Mouse (Mus musculus) heart, embryonic 13.5 days (tissue): ENCODE data around the gene Rpl22l1. TPM values are rescaled to one million over a fixed set of nuclear protein-coding genes. Genes with fewer than 3 reads are reported as not detected.
A peak's percentile ranks its signal among the peaks of the same experiment; 100 is the strongest.
"Not testable (repeated sequence)": the region's sequence is repeated elsewhere in the genome, so short reads cannot be mapped to it uniquely, and the experiment has no call there.

Experiments used
- ATAC-seq: fragments of 200-750 bp; cut with Nextera tagmentation; 2 replicates; pipeline ENCODE4 v1.8.0; 2017; ENCODE audit warnings: moderate TSS enrichment; ENCODE audit not compliant: insufficient number of reproducible peaks, low FRiP score, low TSS enrichment; ENCODE audit errors: extremely low read depth
- H3K27ac ChIP-seq: fragments of 300-500 bp; sonication (generic); replicated peaks from 2 replicates; pipeline ENCODE4 v1.5.1; 2015; ENCODE audit warnings: moderate library complexity, mild to moderate bottlenecking, inconsistent platforms
- H3K27me3 ChIP-seq: fragments of 300-500 bp; sonication (generic); replicated peaks from 2 replicates; pipeline ENCODE4 v1.6.1; 2015; ENCODE audit warnings: mild to moderate bottlenecking, inconsistent platforms
- H3K36me3 ChIP-seq: fragments of 300-500 bp; sonication (generic); 2 replicates; pipeline ENCODE4 v1.6.1; 2015; ENCODE audit warnings: mild to moderate bottlenecking, inconsistent platforms
- H3K4me1 ChIP-seq: fragments of 300-500 bp; sonication (generic); 2 replicates; pipeline ENCODE4 v1.6.1; 2015; ENCODE audit warnings: inconsistent platforms
- H3K4me2 ChIP-seq: fragments of 300-500 bp; sonication (generic); 2 replicates; pipeline ENCODE4 v1.6.1; 2015; ENCODE audit warnings: inconsistent platforms, mild to moderate bottlenecking, moderate library complexity
- H3K4me3 ChIP-seq: fragments of 300-500 bp; sonication (generic); 2 replicates; pipeline ENCODE4 v1.5.1; 2015; ENCODE audit warnings: moderate library complexity, mild to moderate bottlenecking, inconsistent platforms
- H3K9ac ChIP-seq: fragments of 300-500 bp; sonication (generic); 2 replicates; pipeline ENCODE4 v1.6.1; 2015; ENCODE audit warnings: inconsistent platforms, mild to moderate bottlenecking, moderate library complexity
- H3K9me3 ChIP-seq: fragments of 300-500 bp; sonication (generic); 2 replicates; pipeline ENCODE4 v1.6.1; 2016; ENCODE audit warnings: inconsistent platforms
- WGBS: fragments of 180-500 bp; shearing (Covaris S2); methylation state at CpG from one replicate; pipeline ENCODE4 v1.1.7; 2015; ENCODE audit warnings: mixed read lengths; 5-methylcytosine and 5-hydroxymethylcytosine counted together
- polyA plus RNA-seq: library from polyadenylated mRNA; unstranded; fragments of >200 nt; fragmentation: Nextera tagmentation; extraction: Ambion mirVana; gene quantifications from 2 replicates; pipeline ENCODE4 v1.2.1, GENCODE M21; 2015

Gene Rpl22l1
- polyA plus RNA-seq: 212 and 227 TPM in 2 replicates

DNA sequence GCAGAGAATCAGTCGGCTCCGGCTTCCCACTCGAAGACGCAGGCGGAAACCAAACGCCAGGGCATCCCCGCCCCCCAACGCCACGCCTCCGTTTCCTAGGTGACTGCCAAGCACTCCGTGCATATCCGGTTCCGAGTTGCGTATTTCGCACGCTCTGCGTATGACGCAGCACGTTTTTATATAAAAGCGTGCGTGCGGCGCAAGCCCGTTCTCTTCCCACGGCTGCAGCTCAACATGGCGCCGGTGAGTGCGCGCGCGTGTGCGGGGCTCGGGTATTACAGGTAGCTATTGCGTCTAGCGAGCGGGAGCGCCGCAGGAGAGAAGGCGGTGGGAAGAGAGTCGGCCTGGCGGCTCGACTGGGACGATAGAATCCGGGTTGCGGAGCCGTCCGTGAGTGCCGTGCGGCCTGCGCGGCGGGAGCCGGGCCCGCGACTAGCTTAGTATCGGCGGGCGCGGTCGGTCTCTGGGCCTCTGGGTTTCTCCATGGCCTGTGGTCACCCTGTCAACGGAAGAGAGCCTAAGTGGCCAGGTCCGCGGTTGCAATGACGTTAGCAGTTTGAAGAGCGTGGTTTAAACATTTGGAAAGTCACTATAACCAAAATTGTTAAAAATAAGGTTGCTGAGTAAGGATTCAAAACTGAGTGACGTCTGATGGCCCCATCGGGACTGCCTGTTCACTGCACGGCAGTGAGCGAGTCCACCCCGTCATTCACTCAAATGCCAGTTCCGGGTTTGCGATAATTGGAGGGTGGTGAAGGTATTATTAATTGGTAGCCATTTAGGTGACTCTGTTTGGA is at the start of gene Rpl22l1:
TSS of gene Rpl22l1 (plus strand) at position 136 of the 797 bp plus-strand sequence.
- peak within 1 kb of the TSS; percentile 75 for H3K4me2 ChIP-seq
- peak within 1 kb of the TSS; percentile 93 for H3K4me3 ChIP-seq
- WGBS: under 1% methylated on average over 72 of the region's 72 CpGs
- ATAC-seq: peak; percentile 96
- H3K27ac ChIP-seq: peak within 1 kb of the TSS; percentile 85
- peak within 1 kb of the TSS; percentile 98 for H3K9ac ChIP-seq
- H3K27me3 ChIP-seq: no peaks in the 10 kb centered on the region
- H3K4me1 ChIP-seq: peaks cover 16% of the 10 kb centered on the region
- H3K36me3 ChIP-seq: peaks cover 24% of the 10 kb centered on the region
- no peaks in the 10 kb centered on the region for H3K9me3 ChIP-seq

DNA sequence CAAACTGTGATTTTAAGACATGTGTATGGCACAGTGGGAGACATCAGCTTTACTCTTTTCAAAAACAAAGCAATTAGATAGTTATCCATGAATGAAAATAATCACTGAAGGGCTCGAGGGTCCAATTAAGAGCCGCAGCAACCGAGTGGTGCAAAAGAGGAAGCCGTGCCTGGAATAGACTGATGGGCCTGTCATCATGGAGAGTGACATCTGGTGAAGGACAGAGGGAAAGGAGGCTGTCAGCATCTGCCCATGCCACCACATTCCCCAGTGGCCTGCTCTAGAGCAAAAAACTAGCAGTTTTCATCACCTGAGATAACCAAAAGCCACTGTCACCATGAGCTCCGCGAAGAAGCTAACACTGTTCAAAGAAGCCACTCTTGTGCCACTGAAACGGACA is 49.8 kb upstream of the Rpl22l1 start:
- 34% methylated on average over 7 of the region's 7 CpGs for WGBS

DNA sequence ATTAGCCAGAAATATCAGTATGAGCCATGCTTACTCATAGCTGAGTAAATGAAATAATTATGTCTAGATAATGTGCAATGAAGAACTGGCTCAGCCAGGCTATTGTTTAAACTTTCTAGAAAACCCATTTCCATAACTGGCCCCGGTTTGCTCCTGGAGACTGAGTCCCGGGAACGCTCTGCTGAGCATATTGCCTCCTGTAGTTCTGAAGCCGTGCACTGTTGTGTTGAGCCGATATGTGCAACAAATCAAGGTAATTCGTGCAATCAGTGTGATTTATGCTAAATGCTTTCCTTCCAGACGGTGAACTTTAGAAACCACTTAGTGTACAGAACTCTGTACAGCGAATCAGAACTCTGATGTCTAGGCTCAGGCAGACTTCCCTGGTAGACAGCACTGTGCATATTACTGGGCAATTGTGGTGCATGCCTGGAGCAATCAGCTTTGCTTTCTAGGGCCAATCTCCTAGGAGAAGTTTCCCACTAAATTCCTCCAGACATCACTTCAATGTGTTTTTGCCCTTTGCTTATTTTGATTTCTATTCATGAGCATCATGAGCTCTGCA is 43.9 kb upstream of the Rpl22l1 start:
- no peak for ATAC-seq
- WGBS: 83% methylated on average over 8 of the region's 8 CpGs
- Histone ChIP-seq H3K9me3 (no peaks in the 10 kb centered on the region), H3K9ac (no peak overlapping the region), H3K36me3 (no peaks in the 10 kb centered on the region), H3K27me3 (no peaks in the 10 kb centered on the region; the same call in 1 of the 2 replicates), H3K4me1 (no peaks in the 10 kb centered on the region), H3K4me2 (no peak overlapping the region), H3K4me3 (no peak overlapping the region), H3K27ac (no peak overlapping the region)

More for the DNA sequence above, 49.8 kb upstream of the Rpl22l1 start:
- no peak for ATAC-seq
- Histone ChIP-seq H3K27ac (no peak overlapping the region), H3K9ac (no peak overlapping the region), H3K4me1 (peaks cover 3% of the 10 kb centered on the region), H3K9me3 (no peaks in the 10 kb centered on the region), H3K4me3 (no peak overlapping the region), H3K4me2 (no peak overlapping the region), H3K27me3 (peaks cover 5% of the 10 kb centered on the region; the same call in 1 of the 2 replicates), H3K36me3 (no peaks in the 10 kb centered on the region)

DNA sequence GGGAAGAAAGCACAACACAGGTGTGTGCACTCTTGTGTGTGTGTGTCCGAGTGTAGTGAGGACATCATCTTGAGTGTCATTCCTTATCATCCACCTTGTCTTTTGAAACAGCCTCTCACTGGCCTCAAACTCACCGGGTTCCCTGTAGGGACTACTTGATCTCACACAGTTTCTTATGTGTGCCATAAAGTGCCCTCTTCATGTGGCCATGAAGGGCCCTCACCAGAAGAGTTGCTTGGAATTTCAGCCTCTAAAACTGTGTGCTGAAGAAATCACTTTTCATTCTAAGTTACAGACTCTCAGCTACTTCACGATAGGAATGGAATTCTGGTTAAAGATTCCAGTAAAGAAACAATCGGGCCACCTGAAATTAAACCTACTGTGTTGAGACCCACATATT is 38.3 kb upstream of the Rpl22l1 start:
- H3K27ac ChIP-seq: no peak overlapping the region

DNA sequence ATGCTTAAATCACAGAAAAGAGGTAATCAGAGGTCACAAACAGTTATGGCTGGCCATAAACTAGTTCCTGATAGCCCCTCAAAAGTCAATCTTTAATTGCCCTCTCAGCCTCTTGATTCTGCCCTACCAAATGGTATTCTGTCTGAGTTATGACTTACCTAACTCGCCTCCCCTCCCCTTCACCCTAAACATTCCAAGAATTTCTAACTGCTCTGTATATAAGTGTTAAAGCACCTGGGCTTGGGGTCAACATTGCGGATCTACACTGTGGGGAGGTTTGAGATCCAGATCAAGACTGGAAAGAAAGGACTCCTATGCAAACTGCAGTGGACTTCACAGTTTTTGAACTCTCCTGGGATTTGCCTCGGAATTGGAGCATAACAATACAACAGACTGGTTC is 37.0 kb upstream of the Rpl22l1 start:
- Histone ChIP-seq H3K4me3 (no peak overlapping the region), H3K36me3 (no peaks in the 10 kb centered on the region), H3K27me3 (no peaks in the 10 kb centered on the region), H3K4me2 (no peak overlapping the region), H3K9ac (no peak overlapping the region), H3K9me3 (no peaks in the 10 kb centered on the region), H3K27ac (no peak overlapping the region), H3K4me1 (no peaks in the 10 kb centered on the region)
- ATAC-seq: no peak
- WGBS: 69% methylated on average over 3 of the region's 3 CpGs

More for the DNA sequence above, 38.3 kb upstream of the Rpl22l1 start:
- no peaks in the 10 kb centered on the region for H3K36me3 ChIP-seq
- no peaks in the 10 kb centered on the region for H3K9me3 ChIP-seq
- no peak overlapping the region for H3K4me2 ChIP-seq
- no peak overlapping the region for H3K4me3 ChIP-seq
- H3K9ac ChIP-seq: no peak overlapping the region
- H3K27me3 ChIP-seq: no peaks in the 10 kb centered on the region
- 69% methylated on average over 4 of the region's 4 CpGs for WGBS
- no peak for ATAC-seq
- H3K4me1 ChIP-seq: no peaks in the 10 kb centered on the region

DNA sequence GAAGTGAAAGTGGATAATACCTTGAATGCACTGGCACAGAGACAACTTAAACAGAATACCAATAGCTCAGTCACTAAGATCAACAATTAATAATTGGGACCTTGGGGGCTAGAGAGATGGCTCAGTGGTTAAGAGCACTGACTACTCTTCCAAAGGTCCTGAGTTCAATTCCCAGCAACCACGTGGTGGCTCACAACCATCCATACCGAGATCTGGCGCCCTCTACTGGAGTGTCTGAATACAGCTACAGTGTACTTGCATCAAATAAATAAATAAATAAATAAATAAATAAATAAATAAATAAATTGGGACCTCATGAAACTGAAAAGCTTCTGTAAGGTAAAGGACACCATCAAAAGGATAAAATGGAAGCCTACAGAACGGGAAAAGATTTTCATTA is 32.3 kb upstream of the Rpl22l1 start:
- H3K36me3 ChIP-seq, H3K4me3 ChIP-seq, ATAC-seq, H3K9ac ChIP-seq, H3K27ac ChIP-seq, H3K9me3 ChIP-seq, H3K4me2 ChIP-seq, H3K27me3 ChIP-seq: not testable (repeated sequence)
- 55% methylated on average over 4 of the region's 4 CpGs for WGBS
- peaks cover 10% of the 10 kb centered on the region; the same call in 1 of the 2 replicates for H3K4me1 ChIP-seq

DNA sequence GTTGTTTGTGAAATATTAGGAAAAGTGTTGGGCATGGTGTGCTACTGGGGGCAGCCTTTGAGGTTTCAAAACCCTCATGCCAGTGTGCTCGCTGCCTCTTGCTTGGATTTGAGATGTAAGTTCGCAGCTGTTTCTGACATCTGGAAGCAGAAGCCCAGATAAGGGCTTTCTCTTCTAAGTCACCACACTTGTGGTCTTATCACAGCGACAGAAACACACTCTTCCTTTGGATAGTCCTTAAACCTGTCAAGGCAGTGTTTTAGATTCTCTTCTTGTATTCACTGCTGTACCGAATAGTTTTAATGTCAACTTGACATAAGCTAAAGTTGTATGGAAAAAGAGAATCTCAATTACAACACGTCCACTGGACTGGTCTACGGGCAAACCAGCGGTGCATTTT is 29.9 kb upstream of the Rpl22l1 start:
- peak overlapping the region; percentile 19; the same call in 1 of the 2 replicates for H3K4me2 ChIP-seq
- no peaks in the 10 kb centered on the region for H3K36me3 ChIP-seq
- H3K27ac ChIP-seq: no peak overlapping the region
- no peak overlapping the region for H3K9ac ChIP-seq
- 0 out of 2 replicates have a peak, but pooled peaks cover 2% of the 10 kb centered on the region for H3K27me3 ChIP-seq
- H3K4me1 ChIP-seq: peaks cover 10% of the 10 kb centered on the region; the same call in 1 of the 2 replicates
- no peaks in the 10 kb centered on the region for H3K9me3 ChIP-seq
- no peak overlapping the region for H3K4me3 ChIP-seq
- no peak for ATAC-seq
- WGBS: 41% methylated on average over 7 of the region's 7 CpGs

DNA sequence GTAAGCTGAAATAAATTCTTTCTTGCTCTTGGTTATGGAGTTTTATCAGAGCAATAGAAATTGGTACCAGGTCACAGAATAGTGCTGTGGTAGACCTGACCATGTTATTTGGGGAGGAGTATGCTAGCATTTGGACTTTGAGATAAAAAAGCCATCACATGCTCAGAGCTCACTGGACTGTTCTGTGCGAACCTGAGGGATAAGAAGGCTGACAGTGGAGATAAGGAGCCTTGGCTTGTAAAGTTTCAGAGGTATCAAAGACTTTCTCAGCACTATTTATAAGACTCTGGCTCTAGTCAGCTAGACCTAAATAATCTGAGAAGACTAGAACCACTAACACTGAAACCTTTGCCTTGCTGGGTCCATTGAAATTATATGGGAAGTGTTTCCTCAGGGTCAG is 29.3 kb upstream of the Rpl22l1 start:
- Histone ChIP-seq H3K4me3 (no peak overlapping the region), H3K27me3 (0 out of 2 replicates have a peak, but pooled peaks cover 2% of the 10 kb centered on the region), H3K4me1 (peaks cover 14% of the 10 kb centered on the region; the same call in 1 of the 2 replicates), H3K4me2 (peak overlapping the region; percentile 19; the same call in 1 of the 2 replicates), H3K36me3 (no peaks in the 10 kb centered on the region), H3K9me3 (no peaks in the 10 kb centered on the region), H3K9ac (no peak overlapping the region), H3K27ac (no peak overlapping the region)
- ATAC-seq: no peak
- WGBS: 18% methylated on average over 1 of the region's 1 CpGs

DNA sequence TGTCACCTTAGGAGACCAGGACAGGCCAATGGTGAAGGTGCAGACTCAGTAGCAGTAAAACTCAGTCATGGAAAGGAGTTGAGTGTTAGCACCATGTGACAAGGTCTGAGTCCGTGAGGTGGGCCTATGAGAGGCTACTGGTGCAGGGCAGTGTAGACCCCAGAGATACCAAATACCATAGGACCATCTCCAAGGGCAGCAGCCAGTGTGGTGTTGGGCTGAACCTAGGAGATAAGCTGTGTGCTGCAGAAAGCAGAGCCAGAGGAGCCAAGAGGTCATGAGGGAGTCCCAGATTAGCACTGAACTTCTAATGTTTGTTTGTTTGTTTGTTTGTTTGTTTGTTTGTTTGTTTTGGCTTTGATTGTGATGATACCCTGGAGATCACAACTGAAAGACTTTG is 28.7 kb upstream of the Rpl22l1 start:
- H3K27ac ChIP-seq: no peak overlapping the region; the same call in 1 of the 2 replicates
- H3K27me3 ChIP-seq: 0 out of 2 replicates have a peak, but pooled peaks cover 2% of the 10 kb centered on the region
- H3K4me3 ChIP-seq: no peak overlapping the region
- no peaks in the 10 kb centered on the region for H3K36me3 ChIP-seq
- ATAC-seq: no peak
- WGBS: 61% methylated on average over 1 of the region's 1 CpGs
- H3K9ac ChIP-seq: no peak overlapping the region
- H3K4me1 ChIP-seq: peaks cover 14% of the 10 kb centered on the region; the same call in 1 of the 2 replicates
- H3K9me3 ChIP-seq: no peaks in the 10 kb centered on the region
- H3K4me2 ChIP-seq: no peak overlapping the region

DNA sequence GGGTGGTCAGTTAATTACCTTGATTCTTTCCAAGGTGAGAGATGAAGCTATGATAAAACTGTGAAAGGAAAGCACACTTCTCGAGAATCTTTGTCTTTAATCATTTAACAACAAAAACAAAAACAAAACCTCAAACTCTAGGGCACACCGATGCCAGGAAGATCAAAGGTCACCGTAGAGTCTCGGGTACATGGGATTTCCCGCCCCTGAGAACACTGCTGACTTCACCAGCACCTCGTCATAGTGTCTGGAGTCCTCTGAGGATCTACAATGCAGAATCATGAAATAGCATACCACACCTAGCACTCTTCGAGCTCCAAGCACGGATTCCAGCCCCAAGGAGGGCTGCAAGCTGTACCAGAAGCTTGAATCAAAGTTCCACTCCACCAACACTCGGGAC is 24.7 kb upstream of the Rpl22l1 start:
- no peak for ATAC-seq
- Histone ChIP-seq H3K4me1 (peaks cover 19% of the 10 kb centered on the region), H3K9me3 (no peaks in the 10 kb centered on the region), H3K27me3 (0 out of 2 replicates have a peak, but pooled peaks cover 2% of the 10 kb centered on the region), H3K4me3 (peak overlapping the region; percentile 89), H3K4me2 (peak overlapping the region; percentile 98), H3K36me3 (peaks cover 7% of the 10 kb centered on the region; the same call in 1 of the 2 replicates), H3K27ac (no peak overlapping the region), H3K9ac (no peak overlapping the region)
- 72% methylated on average over 9 of the region's 9 CpGs for WGBS

DNA sequence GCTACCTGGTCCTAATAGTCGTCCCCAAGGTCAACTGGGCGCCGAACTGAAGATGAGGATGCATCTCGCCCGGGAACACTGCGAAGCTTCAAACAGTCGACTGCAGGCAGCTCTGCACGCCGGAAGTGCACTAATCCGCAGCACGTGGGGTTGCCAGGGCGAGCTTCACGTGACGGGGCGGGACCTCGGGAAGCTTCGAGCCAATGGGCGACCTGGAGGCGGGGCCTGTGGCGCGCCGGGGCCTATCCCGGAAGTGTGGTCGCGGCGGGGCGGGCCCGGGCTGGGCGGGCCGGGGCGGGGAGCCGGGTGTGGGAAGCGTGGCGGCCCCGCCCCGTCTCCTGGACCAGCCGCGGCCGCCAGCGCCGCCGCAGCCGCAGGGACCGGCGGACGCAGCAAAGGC is 24.2 kb upstream of the Rpl22l1 start, which contains the start of gene Eif5a2:
TSS of gene Eif5a2 (plus strand) at position 283 of the 400 bp plus-strand sequence.
- Histone ChIP-seq H3K9me3 (no peaks in the 10 kb centered on the region), H3K27me3 (0 out of 2 replicates have a peak, but pooled peaks cover 2% of the 10 kb centered on the region), H3K4me1 (peaks cover 15% of the 10 kb centered on the region), H3K27ac (no peak within 1 kb of the TSS), H3K9ac (peak within 1 kb of the TSS; percentile 92), H3K4me2 (peak within 1 kb of the TSS; percentile 98), H3K4me3 (peak within 1 kb of the TSS; percentile 89), H3K36me3 (peaks cover 7% of the 10 kb centered on the region; the same call in 1 of the 2 replicates)
- WGBS: 3% methylated on average over 39 of the region's 46 CpGs
- peak; percentile 97 for ATAC-seq
